Mouse (Mus musculus) cerebellum, adult 11-12 months (tissue): Measurements from ENCODE around the gene Elp6.

ENCODE experiments used
- DNase-seq: peaks from one replicate; pipeline ENCODE4 v3.0.0; 2022

Elp6 gene

GRCm38 (mm10) chr9:110304969-110305651, at the start of gene Elp6:
TSS of gene Elp6 (plus strand) at chr9:110305173.
- DNase-seq, result peak; percentile 94

- DNase-seq, result no peak
Observed at GRCm38 (mm10) chr9:110255407-110256019, 49.5 kb upstream of the Elp6 start.

GRCm38 (mm10) chr9:110258646-110259045, 46.3 kb upstream of the Elp6 start:
- DNase-seq, result peak; percentile 79

- no peak for DNase-seq
Observed at GRCm38 (mm10) chr9:110259118-110259517, 45.9 kb upstream of the Elp6 start.

- DNase-seq, result no peak
Observed at GRCm38 (mm10) chr9:110263181-110263580, 41.8 kb upstream of the Elp6 start.

GRCm38 (mm10) chr9:110264991-110265390, 40.0 kb upstream of the Elp6 start:
- DNase-seq, result no peak

- no peak for DNase-seq
Observed at GRCm38 (mm10) chr9:110268416-110268815, 36.6 kb upstream of the Elp6 start.

- DNase-seq, result no peak
Observed at GRCm38 (mm10) chr9:110272330-110272729, 32.6 kb upstream of the Elp6 start.

- DNase-seq, result no peak
Observed at GRCm38 (mm10) chr9:110273507-110273906, 31.5 kb upstream of the Elp6 start.

GRCm38 (mm10) chr9:110275882-110276281, 29.1 kb upstream of the Elp6 start:
- no peak for DNase-seq

GRCm38 (mm10) chr9:110277431-110277881, 27.5 kb upstream of the Elp6 start:
- DNase-seq, result no peak

GRCm38 (mm10) chr9:110284075-110284697, 20.8 kb upstream of the Elp6 start:
- DNase-seq, result no peak

- peak; percentile 77 for DNase-seq
Observed at GRCm38 (mm10) chr9:110287321-110287924, 17.6 kb upstream of the Elp6 start.

- no peak for DNase-seq
Observed at GRCm38 (mm10) chr9:110293254-110293718, 11.7 kb upstream of the Elp6 start.

- DNase-seq, result no peak
Observed at GRCm38 (mm10) chr9:110293873-110294415, 11.0 kb upstream of the Elp6 start.

GRCm38 (mm10) chr9:110294786-110295185, 10.2 kb upstream of the Elp6 start:
- no peak for DNase-seq

GRCm38 (mm10) chr9:110296867-110297627, 7.9 kb upstream of the Elp6 start:
- peak; percentile 74 for DNase-seq

- peak; percentile 53 for DNase-seq
Observed at GRCm38 (mm10) chr9:110304516-110304915, 457 bp upstream of the Elp6 start.

- peak; percentile 38 for DNase-seq
Observed at GRCm38 (mm10) chr9:110306371-110306770, 1.4 kb downstream of the Elp6 start.

GRCm38 (mm10) chr9:110314706-110315105, 9.7 kb downstream of the Elp6 start:
- no peak for DNase-seq

- no peak for DNase-seq
Observed at GRCm38 (mm10) chr9:110315410-110315809, 10.4 kb downstream of the Elp6 start.

GRCm38 (mm10) chr9:110315904-110316303, 10.9 kb downstream of the Elp6 start:
- no peak for DNase-seq
